Mouse (Mus musculus) myocyte (in vitro differentiated cells): ENCODE results near the gene Nudt16. TPM values are rescaled to one million over a fixed set of nuclear protein-coding genes. Genes with fewer than 3 reads are reported as not detected.
"Not testable (repeated sequence)": the region's sequence is repeated elsewhere in the genome, so short reads cannot be mapped to it uniquely, and the experiment has no call there.

ENCODE experiments used
- H3K27me3 ChIP-seq: one replicate; pipeline ENCODE4 v1.6.1; 2011; ENCODE audit not compliant: control insufficient read depth, insufficient read depth, insufficient read length
- H3K36me3 ChIP-seq: one replicate; pipeline ENCODE4 v1.6.1; 2011; ENCODE audit not compliant: control insufficient read depth, insufficient read depth
- H3K4me2 ChIP-seq: one replicate; pipeline ENCODE4 v1.6.1; 2011; ENCODE audit warnings: low read depth, control low read depth
- H3K4me3 ChIP-seq: one replicate; pipeline ENCODE4 v1.5.1; 2011; ENCODE audit warnings: mild to moderate bottlenecking, control low read depth, moderate library complexity
- H3K79me2 ChIP-seq: one replicate; pipeline ENCODE4 v1.6.1; 2011; ENCODE audit not compliant: control insufficient read depth, insufficient read depth
- H3ac ChIP-seq: one replicate; pipeline ENCODE4 v1.6.1; 2011; ENCODE audit not compliant: control insufficient read depth, insufficient read length
- CEBPB ChIP-seq: IDR thresholded peaks from 2 replicates; pipeline ENCODE4 v1.6.1; 2011; ENCODE audit warnings: mild to moderate bottlenecking, moderate library complexity; ENCODE audit not compliant: poor library complexity, insufficient read depth, severe bottlenecking
- E2F4 ChIP-seq: IDR thresholded peaks from one replicate; pipeline ENCODE4 v1.6.1; 2011; ENCODE audit warnings: mild to moderate bottlenecking, control low read depth, moderate library complexity; ENCODE audit not compliant: insufficient read depth
- MAX ChIP-seq: IDR thresholded peaks from one replicate; pipeline ENCODE4 v1.6.1; 2011; ENCODE audit warnings: low read depth, mild to moderate bottlenecking, control low read depth
- MYOD1 ChIP-seq, 3 experiments: IDR thresholded peaks; one replicate each; pipeline ENCODE4 v1.6.1; 2011; ENCODE audit warnings: control low read depth in 2 of 3, low read depth in 2 of 3, mild to moderate bottlenecking in 2 of 3, moderate library complexity in 1 of 3; ENCODE audit not compliant: insufficient read length in 2 of 3, control insufficient read depth in 1 of 3
- MYOG ChIP-seq, 3 experiments: IDR thresholded peaks; one replicate each; pipeline ENCODE4 v1.6.1; 2011; ENCODE audit warnings: control low read depth in 2 of 3, low read depth in 2 of 3, mild to moderate bottlenecking in 2 of 3; ENCODE audit not compliant: insufficient read length in 2 of 3, control insufficient read depth in 1 of 3, insufficient read depth in 1 of 3
- POLR2A ChIP-seq: IDR thresholded peaks from one replicate; pipeline ENCODE4 v1.6.1; 2011; ENCODE audit warnings: low read depth, mild to moderate bottlenecking, control low read depth, moderate library complexity; ENCODE audit not compliant: insufficient read length
- POLR2AphosphoS2 ChIP-seq: IDR thresholded peaks from one replicate; pipeline ENCODE4 v1.6.1; 2011; ENCODE audit warnings: low read depth, control low read depth; ENCODE audit not compliant: insufficient read length
- REST ChIP-seq: IDR thresholded peaks from one replicate; pipeline ENCODE4 v1.6.1; 2011; ENCODE audit warnings: mild to moderate bottlenecking, control low read depth, moderate library complexity; ENCODE audit not compliant: insufficient read depth, insufficient read length
- SRF ChIP-seq: IDR thresholded peaks from one replicate; pipeline ENCODE4 v1.6.1; 2011; ENCODE audit warnings: low read depth; ENCODE audit not compliant: control insufficient read depth, insufficient read length
- TCF12 ChIP-seq: IDR thresholded peaks from one replicate; pipeline ENCODE4 v1.6.1; 2011; ENCODE audit warnings: mild to moderate bottlenecking, control low read depth; ENCODE audit not compliant: poor library complexity, insufficient read depth, severe bottlenecking
- TCF3 ChIP-seq: IDR thresholded peaks from one replicate; pipeline ENCODE4 v1.6.1; 2011; ENCODE audit warnings: low read depth, control low read depth; ENCODE audit not compliant: insufficient read length
- USF1 ChIP-seq: IDR thresholded peaks from one replicate; pipeline ENCODE4 v1.6.1; 2011; ENCODE audit warnings: low read depth, mild to moderate bottlenecking, control low read depth, moderate library complexity
- polyA plus RNA-seq: library from polyadenylated mRNA; unstranded; fragments of >200 nt; fragmentation: generic; extraction: Trizol; gene quantifications from one replicate; pipeline ENCODE4 v1.2.1, GENCODE M21; 2012; ENCODE audit warnings: missing spikeins

Nudt16 gene
- polyA plus RNA-seq, 1 experiment: 7.3 TPM

- no peak for TF ChIP-seq TCF12
- no peak for TF ChIP-seq E2F4
- Histone ChIP-seq H3K36me3 (no peaks in the 10 kb centered on the region), H3ac (peak overlapping the region; percentile 59), H3K4me2 (peak overlapping the region; percentile 71), H3K79me2 (no peaks in the 10 kb centered on the region), H3K27me3 (no peaks in the 10 kb centered on the region), H3K4me3 (peak overlapping the region; percentile 20)
Measured at GRCm38 (mm10) chr9:105132002-105132367, 361 bp upstream of the Nudt16 start.

- no peak overlapping the region for H3ac ChIP-seq
- H3K4me3 ChIP-seq: no peak overlapping the region
- TF ChIP-seq E2F4 (no peak), SRF (no peak), USF1 (no peak), TCF12 (no peak), TCF3 (no peak), CEBPB (no peak), POLR2A (no peak)
- no peak overlapping the region for H3K4me2 ChIP-seq
- H3K79me2 ChIP-seq: no peaks in the 10 kb centered on the region
- H3K36me3 ChIP-seq: no peaks in the 10 kb centered on the region
- H3K27me3 ChIP-seq: no peaks in the 10 kb centered on the region
Measured at GRCm38 (mm10) chr9:105130331-105130730, 1.3 kb downstream of the Nudt16 start.

DNA sequence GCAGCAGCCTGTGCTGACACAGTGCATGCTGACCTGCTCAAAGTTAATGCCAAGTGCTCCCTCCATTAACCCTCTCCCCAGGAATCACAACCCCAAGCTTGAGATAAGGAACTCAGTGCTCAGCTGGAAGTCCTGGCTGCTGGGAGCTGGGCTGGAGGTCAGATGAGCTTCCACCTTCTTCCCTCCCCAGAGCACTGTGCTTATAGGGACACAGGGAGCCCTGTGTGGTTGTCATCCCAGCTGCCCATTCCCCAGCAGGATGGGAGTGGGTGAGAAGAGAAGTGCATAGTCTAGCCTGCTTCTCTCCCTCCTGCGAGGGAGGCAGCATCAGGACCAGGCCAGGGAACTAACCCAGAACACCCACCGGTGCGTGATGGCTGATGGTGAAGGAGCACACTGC is 6.4 kb downstream of the Nudt16 start:
- not testable (repeated sequence) for H3ac ChIP-seq, H3K79me2 ChIP-seq, H3K4me2 ChIP-seq, H3K27me3 ChIP-seq, H3K4me3 ChIP-seq, H3K36me3 ChIP-seq

DNA sequence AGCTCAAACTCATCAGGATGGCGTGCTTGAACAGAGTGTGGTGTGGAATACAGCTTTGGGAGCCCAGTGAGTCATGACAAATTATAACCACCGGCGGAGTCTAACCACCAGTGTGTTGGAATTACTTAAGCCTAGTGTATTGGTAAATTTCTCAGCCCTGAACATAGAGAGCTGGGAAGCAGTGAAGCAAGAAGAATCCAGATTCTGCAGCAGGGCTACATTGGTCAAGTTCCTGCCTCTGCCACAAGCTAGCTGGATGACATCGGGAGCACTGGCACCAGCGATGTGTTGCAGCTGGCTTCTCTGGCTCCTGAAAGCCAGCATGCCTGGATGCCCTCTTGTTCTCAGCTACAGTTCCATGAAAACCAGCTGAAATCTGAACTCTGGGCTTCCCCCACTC is 27.7 kb downstream of the Nudt16 start:
- Histone ChIP-seq H3K27me3 (no peaks in the 10 kb centered on the region), H3K36me3 (no peaks in the 10 kb centered on the region), H3K4me3 (no peak overlapping the region), H3K79me2 (no peaks in the 10 kb centered on the region), H3K4me2 (no peak overlapping the region), H3ac (no peak overlapping the region)
- TF ChIP-seq MYOD1 (IDR thresholded peaks at IDR 0.05; ENCODE audit: control insufficient read depth in 1 of 3, insufficient read length in 2 of 3, low read depth in 2 of 3): no peak
- TF ChIP-seq E2F4: no peak
- TF ChIP-seq REST: no peak
- no peak for TF ChIP-seq TCF12
- TF ChIP-seq POLR2AphosphoS2: no peak
- no peak for TF ChIP-seq SRF
- no peak for TF ChIP-seq MAX
- no peak for TF ChIP-seq MYOG (IDR thresholded peaks at IDR 0.05; ENCODE audit: control insufficient read depth in 1 of 3, insufficient read depth in 1 of 3, insufficient read length in 2 of 3, low read depth in 2 of 3)
- no peak for TF ChIP-seq TCF3
- TF ChIP-seq POLR2A: no peak
- TF ChIP-seq CEBPB: no peak
- no peak for TF ChIP-seq USF1

- no peak for TF ChIP-seq MYOD1 (IDR thresholded peaks at IDR 0.05; ENCODE audit: control insufficient read depth in 1 of 3, insufficient read length in 2 of 3, low read depth in 2 of 3)
- no peak for TF ChIP-seq TCF12
- no peak for TF ChIP-seq REST
- no peak for TF ChIP-seq MYOG (IDR thresholded peaks at IDR 0.05; ENCODE audit: control insufficient read depth in 1 of 3, insufficient read depth in 1 of 3, insufficient read length in 2 of 3, low read depth in 2 of 3)
- no peak for TF ChIP-seq CEBPB
- no peak for TF ChIP-seq POLR2A
- no peak for TF ChIP-seq TCF3
- TF ChIP-seq MAX: no peak
- no peak for TF ChIP-seq SRF
- no peak for TF ChIP-seq E2F4
- TF ChIP-seq POLR2AphosphoS2: no peak
- no peak for TF ChIP-seq USF1
- no peak overlapping the region for H3K4me2 ChIP-seq
- H3ac ChIP-seq: no peak overlapping the region
- no peaks in the 10 kb centered on the region for H3K36me3 ChIP-seq
- H3K27me3 ChIP-seq: no peaks in the 10 kb centered on the region
- no peak overlapping the region for H3K4me3 ChIP-seq
- H3K79me2 ChIP-seq: no peaks in the 10 kb centered on the region
Measured at GRCm38 (mm10) chr9:105101911-105102310, 29.7 kb downstream of the Nudt16 start.

DNA sequence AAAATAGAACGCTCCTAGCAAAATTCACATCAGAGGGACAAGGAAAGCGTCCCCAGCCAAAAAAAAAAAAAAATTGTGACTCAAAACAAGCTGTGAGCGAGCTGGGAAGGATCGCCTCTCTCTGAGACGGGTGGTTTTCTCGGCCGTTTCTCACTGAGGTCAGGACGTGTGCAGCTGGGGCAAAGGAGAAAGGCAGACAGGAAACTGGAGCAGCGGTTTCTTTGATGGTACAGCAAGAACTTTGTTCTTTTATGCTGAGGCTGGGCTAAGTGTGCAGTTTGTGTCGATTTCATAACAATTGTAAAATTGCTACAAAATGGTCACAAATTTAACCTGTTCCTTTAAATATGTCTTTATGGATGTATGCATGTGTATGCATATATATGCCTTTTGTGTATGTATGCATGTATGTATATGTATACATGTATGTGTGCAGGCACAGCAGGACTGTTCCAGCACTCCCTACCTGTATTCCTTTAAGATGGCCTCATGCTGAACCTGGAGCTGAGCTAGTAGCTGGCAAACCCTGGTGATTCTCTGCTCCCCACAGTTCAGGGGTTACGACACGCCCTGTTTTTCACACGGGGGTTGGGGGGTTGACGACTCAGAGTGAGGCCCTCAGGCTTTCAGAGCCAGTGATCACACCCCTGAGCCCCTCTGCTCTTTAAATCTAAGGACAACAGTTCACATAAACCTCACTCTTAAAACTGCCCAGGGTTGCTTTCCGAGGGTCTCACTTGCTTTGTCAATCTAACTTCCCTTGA is 30.6 kb downstream of the Nudt16 start:
- TF ChIP-seq TCF12: no peak
- no peak for TF ChIP-seq SRF
- TF ChIP-seq USF1: no peak
- TF ChIP-seq MYOG (IDR thresholded peaks at IDR 0.05; ENCODE audit: control insufficient read depth in 1 of 3, insufficient read depth in 1 of 3, insufficient read length in 2 of 3, low read depth in 2 of 3): no peak
- no peak for TF ChIP-seq REST
- no peak for TF ChIP-seq POLR2AphosphoS2
- TF ChIP-seq MYOD1 (IDR thresholded peaks at IDR 0.05; ENCODE audit: control insufficient read depth in 1 of 3, insufficient read length in 2 of 3, low read depth in 2 of 3): no peak
- no peak for TF ChIP-seq TCF3
- no peak for TF ChIP-seq E2F4
- TF ChIP-seq POLR2A: no peak
- H3ac ChIP-seq: no peak overlapping the region
- H3K36me3 ChIP-seq: no peaks in the 10 kb centered on the region
- no peaks in the 10 kb centered on the region for H3K79me2 ChIP-seq
- H3K27me3 ChIP-seq: no peaks in the 10 kb centered on the region
- H3K4me2 ChIP-seq: no peak overlapping the region
- no peak overlapping the region for H3K4me3 ChIP-seq
